Mouse (Mus musculus) limb, embryonic 14.5 days (tissue): ENCODE measurements around the gene Arid5a. TPM values are rescaled to one million over a fixed set of nuclear protein-coding genes. Genes with fewer than 3 reads are reported as not detected.

Source experiments
- ATAC-seq: fragments of 200-750 bp; cut with Nextera tagmentation; 2 replicates; pipeline ENCODE4 v1.8.0; 2017; ENCODE audit warnings: low read depth, moderate number of reproducible peaks, moderate TSS enrichment; ENCODE audit not compliant: low FRiP score
- DNase-seq: peaks from one replicate; pipeline ENCODE4 v3.0.0-alpha.2; 2015; ENCODE audit warnings: low spot score
- H3K27ac ChIP-seq: fragments of 300-500 bp; sonication (generic); replicated peaks from 2 replicates; pipeline ENCODE4 v1.5.1; 2014; ENCODE audit warnings: low read depth, mild to moderate bottlenecking, low read length, moderate library complexity, mixed read lengths
- H3K27me3 ChIP-seq: fragments of 300-500 bp; sonication (generic); 2 replicates; pipeline ENCODE4 v1.6.1; 2014; ENCODE audit warnings: low read length, mixed read lengths; ENCODE audit not compliant: control insufficient read depth, insufficient read depth
- H3K36me3 ChIP-seq: fragments of 300-500 bp; sonication (generic); 2 replicates; pipeline ENCODE4 v1.6.1; 2014; ENCODE audit warnings: mild to moderate bottlenecking, low read length, moderate library complexity, mixed read lengths; ENCODE audit not compliant: control insufficient read depth, insufficient read depth
- H3K4me1 ChIP-seq: fragments of 300-500 bp; sonication (generic); 2 replicates; pipeline ENCODE4 v1.6.1; 2014; ENCODE audit warnings: antibody characterized with exemption, low read length, mixed read lengths; ENCODE audit not compliant: control insufficient read depth, insufficient read depth
- H3K4me2 ChIP-seq: fragments of 300-500 bp; sonication (generic); replicated peaks from 2 replicates; pipeline ENCODE4 v1.6.1; 2014; ENCODE audit warnings: low read depth, mild to moderate bottlenecking, low read length, moderate library complexity; ENCODE audit not compliant: severe bottlenecking
- H3K4me3 ChIP-seq: fragments of 300-500 bp; sonication (generic); replicated peaks from 2 replicates; pipeline ENCODE4 v1.5.1; 2014; ENCODE audit warnings: low read length
- H3K9ac ChIP-seq: fragments of 300-500 bp; sonication (generic); 2 replicates; pipeline ENCODE4 v1.6.1; 2014; ENCODE audit warnings: mild to moderate bottlenecking, low read depth, low read length, moderate library complexity; ENCODE audit not compliant: severe bottlenecking
- H3K9me3 ChIP-seq: fragments of 300-500 bp; sonication (generic); 2 replicates; pipeline ENCODE4 v1.6.1; 2016; ENCODE audit warnings: low read length; ENCODE audit not compliant: control insufficient read depth
- POLR2A ChIP-seq: fragments of 200-500 bp; IDR thresholded peaks from 2 replicates; pipeline ENCODE4 v1.8.0; 2012; ENCODE audit warnings: inconsistent platforms, mild to moderate bottlenecking, moderate library complexity, borderline replicate concordance; ENCODE audit not compliant: insufficient read depth, insufficient read length; ENCODE audit errors: extremely low read depth
- WGBS: fragments of 180-500 bp; shearing (Covaris S2); extraction: QIAGEN DNeasy Blood & Tissue Kit; methylation state at CpG from one replicate; pipeline ENCODE4 v1.1.7; 2014; 5-methylcytosine and 5-hydroxymethylcytosine counted together
- polyA plus RNA-seq, 2 experiments: library from polyadenylated mRNA; depleted of rRNA in 1 of 2; stranded (reverse) in 1 of 2; unstranded in 1 of 2; fragments of >200 nt; fragmentation: Nextera tagmentation in 1 of 2; extraction: Ambion mirVana in 1 of 2; gene quantifications; 2 replicates each; pipeline versions ENCODE4 v1.2.1 to v1.2.3; 2012 to 2014

Gene Arid5a
- polyA plus RNA-seq (2012; rRNA removed), result 7.1 and 9.1 TPM in 2 replicates
- polyA plus RNA-seq (2014; fragmentation: Nextera tagmentation; extraction: Ambion mirVana), result 8.0 and 9.6 TPM in 2 replicates

DNA sequence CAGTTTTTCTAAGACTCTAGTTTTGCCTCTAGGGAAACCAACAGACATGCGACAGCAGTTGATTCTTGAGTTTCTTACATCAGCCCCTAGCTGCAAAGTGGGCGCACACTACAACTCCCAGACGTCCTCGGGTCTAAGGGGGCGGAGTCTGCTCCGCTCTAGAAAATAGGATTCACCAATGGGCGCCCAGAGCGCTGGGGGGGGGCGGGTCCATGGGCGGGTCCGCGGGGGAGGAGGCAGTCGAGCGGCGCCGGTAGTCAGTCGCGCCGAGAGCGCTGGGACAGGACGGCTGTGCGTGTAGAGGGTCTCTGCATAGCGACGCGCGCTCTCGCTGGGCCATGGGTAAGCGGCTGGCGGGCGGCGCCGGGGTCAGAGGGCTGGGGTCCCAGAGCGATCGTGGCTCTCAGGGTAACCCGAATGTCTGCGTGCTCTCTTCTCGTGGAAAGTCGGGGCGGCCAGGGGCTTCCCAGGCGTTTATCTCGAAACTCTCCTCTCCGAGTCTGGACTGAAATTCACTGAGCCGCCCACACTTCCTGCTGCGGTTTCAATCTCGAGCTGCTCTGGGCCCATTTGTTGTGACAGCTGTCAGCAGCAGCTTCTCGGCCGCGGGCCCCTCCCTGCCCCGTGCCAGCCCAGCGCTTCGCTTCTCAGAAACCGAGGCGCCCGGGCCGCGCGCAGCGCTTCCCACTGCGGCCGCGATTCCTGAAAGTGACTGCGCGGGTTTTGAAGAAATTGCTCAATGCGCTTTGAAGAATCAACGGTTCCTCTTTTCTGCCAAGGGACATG, at the start of gene Arid5a:
Arid5a (plus strand) TSS at position 239 of the 786 bp plus-strand sequence.
- no peaks in the 10 kb centered on the region for H3K9me3 ChIP-seq
- peaks cover 15% of the 10 kb centered on the region; the same call in 1 of the 2 replicates for H3K27me3 ChIP-seq
- peak within 1 kb of the TSS; percentile 93 for H3K4me2 ChIP-seq
- H3K4me1 ChIP-seq, result peaks cover 25% of the 10 kb centered on the region
- DNase-seq (peak; percentile 94), ATAC-seq (peak; percentile 91)
- peak; percentile 99 for TF ChIP-seq POLR2A
- H3K9ac ChIP-seq, result peak within 1 kb of the TSS; percentile 62
- peak within 1 kb of the TSS; percentile 33; the same call in 1 of the 2 replicates for H3K27ac ChIP-seq
- H3K4me3 ChIP-seq, result peak within 1 kb of the TSS; percentile 62
- H3K36me3 ChIP-seq, result no peaks in the 10 kb centered on the region
- WGBS, result under 1% methylated on average over 62 of the region's 65 CpGs

DNA sequence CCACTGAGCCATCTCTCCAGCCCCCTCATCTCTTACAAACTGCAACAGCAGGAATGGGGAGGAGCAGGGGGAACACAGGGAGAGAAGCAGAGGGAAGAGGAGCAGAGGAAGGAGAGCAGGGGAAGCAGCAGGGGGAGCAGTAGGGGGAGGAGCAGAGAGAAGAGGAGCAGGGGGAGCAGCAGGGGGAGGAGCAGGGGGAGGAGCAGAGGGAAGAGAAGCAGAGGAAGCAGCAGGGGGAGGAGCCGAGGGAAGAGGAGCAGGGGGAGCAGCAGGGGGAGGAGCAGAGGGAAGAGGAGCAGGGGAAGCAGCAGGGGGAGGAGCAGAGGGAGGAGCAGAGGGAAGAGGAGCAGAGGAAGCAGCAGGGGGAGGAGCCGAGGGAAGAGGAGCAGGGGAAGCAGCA, 48.9 kb upstream of the Arid5a start:
- Histone ChIP-seq H3K4me1 (peaks cover 9% of the 10 kb centered on the region; the same call in 1 of the 2 replicates), H3K27me3 (no peaks in the 10 kb centered on the region), H3K4me2 (no peak overlapping the region), H3K36me3 (no peaks in the 10 kb centered on the region), H3K9me3 (no peaks in the 10 kb centered on the region; the same call in 1 of the 2 replicates), H3K9ac (no peak overlapping the region), H3K4me3 (no peak overlapping the region), H3K27ac (no peak overlapping the region)
- TF ChIP-seq POLR2A, result no peak
- ATAC-seq, result no peak
- 70% methylated on average over 2 of the region's 2 CpGs for WGBS
- DNase-seq, result no peak

GRCm38 (mm10) chr1:36259281-36259680, 48.3 kb upstream of the Arid5a start:
- H3K27me3 ChIP-seq, result no peaks in the 10 kb centered on the region
- H3K4me3 ChIP-seq, result no peak overlapping the region
- WGBS, result 89% methylated on average over 2 of the region's 2 CpGs
- H3K4me2 ChIP-seq, result no peak overlapping the region
- no peaks in the 10 kb centered on the region; the same call in 1 of the 2 replicates for H3K9me3 ChIP-seq
- no peak for ATAC-seq
- peaks cover 9% of the 10 kb centered on the region; the same call in 1 of the 2 replicates for H3K4me1 ChIP-seq
- no peak overlapping the region for H3K27ac ChIP-seq
- DNase-seq, result no peak
- H3K36me3 ChIP-seq, result no peaks in the 10 kb centered on the region
- no peak for TF ChIP-seq POLR2A
- no peak overlapping the region for H3K9ac ChIP-seq

DNA sequence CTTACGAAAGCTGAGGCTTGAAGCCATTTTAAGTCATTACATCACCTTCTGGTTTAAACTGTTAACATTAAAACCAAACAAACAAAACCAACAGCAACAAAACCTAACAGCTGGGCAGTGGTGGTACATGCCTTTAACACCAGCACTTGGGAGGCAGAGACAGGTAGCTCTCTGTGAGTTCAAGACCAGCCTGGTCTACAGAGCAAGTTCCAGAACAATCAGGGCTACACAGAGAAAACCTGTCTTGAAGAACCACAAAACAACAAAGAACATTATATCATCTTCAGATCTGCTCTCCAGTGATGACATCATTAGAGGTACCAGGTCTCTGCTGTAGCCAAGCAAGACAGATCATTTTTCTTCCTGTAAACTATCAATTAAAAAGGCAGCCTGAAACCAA, 47.1 kb upstream of the Arid5a start:
- H3K27ac ChIP-seq, result no peak overlapping the region
- H3K4me3 ChIP-seq, result no peak overlapping the region
- no peaks in the 10 kb centered on the region; the same call in 1 of the 2 replicates for H3K9me3 ChIP-seq
- no peak for DNase-seq
- H3K27me3 ChIP-seq, result no peaks in the 10 kb centered on the region
- H3K9ac ChIP-seq, result no peak overlapping the region
- no peak overlapping the region for H3K4me2 ChIP-seq
- H3K36me3 ChIP-seq, result no peaks in the 10 kb centered on the region
- WGBS, result 95% methylated on average over 1 of the region's 1 CpGs
- ATAC-seq, result no peak
- TF ChIP-seq POLR2A, result no peak
- 0 out of 2 replicates have a peak, but pooled peaks cover 3% of the 10 kb centered on the region for H3K4me1 ChIP-seq

- H3K4me2 ChIP-seq, result no peak overlapping the region
- no peak overlapping the region for H3K27ac ChIP-seq
- WGBS, result 80% methylated on average over 19 of the region's 19 CpGs
- no peaks in the 10 kb centered on the region; the same call in 1 of the 2 replicates for H3K9me3 ChIP-seq
- no peak for DNase-seq
- no peak for ATAC-seq
- no peak overlapping the region for H3K4me3 ChIP-seq
- no peaks in the 10 kb centered on the region for H3K27me3 ChIP-seq
- no peak for TF ChIP-seq POLR2A
- no peaks in the 10 kb centered on the region for H3K36me3 ChIP-seq
- no peak overlapping the region for H3K9ac ChIP-seq
- H3K4me1 ChIP-seq, result no peaks in the 10 kb centered on the region
Observed at GRCm38 (mm10) chr1:36261708-36262504, 45.6 kb upstream of the Arid5a start.
